Mouse (Mus musculus) MEL (cell line): ENCODE measurements at regions not wholly inside any gene's neighbourhood (a gene's known extent, or its start where the extent isn't known, plus 50 kb on each side); places are given as distances from the start of the nearest gene placed in this dataset.

ENCODE experiments used
- DNase-seq: peaks from one replicate; pipeline ENCODE4 v3.0.0; 2011; ENCODE audit warnings: low read depth, low spot score
- H3K27ac ChIP-seq: 2 replicates; pipeline ENCODE4 v1.5.1; 2012; ENCODE audit warnings: low read depth, mild to moderate bottlenecking, control low read depth, low read length, moderate library complexity; ENCODE audit not compliant: control insufficient read depth
- H3K27me3 ChIP-seq, 2 experiments: fragments of 150-350 bp in 1 of 2; sonication (generic) in 1 of 2; 2 replicates each; pipeline ENCODE4 v1.6.1; 2012; ENCODE audit warnings: low read length in 2 of 2, mild to moderate bottlenecking in 2 of 2, improper control_type of control experiment in 1 of 2, moderate library complexity in 1 of 2; ENCODE audit not compliant: insufficient read depth in 2 of 2, control insufficient read depth in 1 of 2
- H3K36me3 ChIP-seq, 2 experiments: 2 replicates each; pipeline ENCODE4 v1.6.1; 2012 to 2014; ENCODE audit warnings: low read length in 2 of 2, improper control_type of control experiment in 1 of 2, inconsistent platforms in 1 of 2, mild to moderate bottlenecking in 1 of 2; ENCODE audit not compliant: insufficient read depth in 2 of 2, control insufficient read depth in 1 of 2
- H3K4me1 ChIP-seq, 2 experiments: fragments of 150-350 bp in 1 of 2; sonication (generic) in 1 of 2; 2 replicates each; pipeline ENCODE4 v1.6.1; 2012; ENCODE audit warnings: low read length in 2 of 2, improper control_type of control experiment in 1 of 2, mild to moderate bottlenecking in 1 of 2; ENCODE audit not compliant: insufficient read depth in 2 of 2, control insufficient read depth in 1 of 2
- H3K4me3 ChIP-seq, 2 experiments: fragments of 150-350 bp in 1 of 2; sonication (generic) in 1 of 2; 2 replicates each; pipeline ENCODE4 v1.5.1; 2012; ENCODE audit warnings: low read depth in 2 of 2, low read length in 2 of 2, mild to moderate bottlenecking in 2 of 2, moderate library complexity in 2 of 2, control low read depth in 1 of 2, improper control_type of control experiment in 1 of 2; ENCODE audit not compliant: control insufficient read depth in 1 of 2, insufficient read depth in 1 of 2
- H3K79me2 ChIP-seq: 2 replicates; pipeline ENCODE4 v1.6.1; 2012; ENCODE audit warnings: mild to moderate bottlenecking, low read length, moderate library complexity; ENCODE audit not compliant: control insufficient read depth, poor library complexity, insufficient read depth
- H3K9ac ChIP-seq: 2 replicates; pipeline ENCODE4 v1.6.1; 2012; ENCODE audit warnings: low read depth, mild to moderate bottlenecking, control low read depth, low read length, moderate library complexity; ENCODE audit not compliant: control insufficient read depth, poor library complexity, severe bottlenecking
- H3K9me3 ChIP-seq: fragments of 150-350 bp; sonication (generic); replicated peaks from 2 replicates; pipeline ENCODE4 v1.6.1; 2012; ENCODE audit warnings: mild to moderate bottlenecking, low read length, improper control_type of control experiment, moderate library complexity; ENCODE audit not compliant: insufficient read depth
- BHLHE40 ChIP-seq: IDR thresholded peaks from 2 replicates; pipeline ENCODE4 v1.6.1; 2012; ENCODE audit warnings: low read depth, mild to moderate bottlenecking, inconsistent platforms, low read length, improper control_type of control experiment, borderline replicate concordance
- CTCF ChIP-seq, 3 experiments: IDR thresholded peaks in 2 of 3; conservative IDR thresholded peaks in 1 of 3; 2 replicates each; pipeline ENCODE4 v1.5.1; 2011 to 2012; ENCODE audit warnings: low read length in 3 of 3, low read depth in 2 of 3, mild to moderate bottlenecking in 2 of 3, improper control_type of control experiment in 1 of 3, inconsistent platforms in 1 of 3, mixed read lengths in 1 of 3, moderate library complexity in 1 of 3; ENCODE audit not compliant: control insufficient read depth in 1 of 3, insufficient read depth in 1 of 3, poor library complexity in 1 of 3, severe bottlenecking in 1 of 3
- E2F4 ChIP-seq: IDR thresholded peaks from 2 replicates; pipeline ENCODE4 v1.6.1; 2011; ENCODE audit warnings: low read depth, low read length, improper control_type of control experiment, borderline replicate concordance
- ELF1 ChIP-seq: IDR thresholded peaks from 2 replicates; pipeline ENCODE4 v1.6.1; 2014; ENCODE audit warnings: low read depth, mild to moderate bottlenecking, inconsistent platforms, low read length, improper control_type of control experiment, moderate library complexity
- GATA1 ChIP-seq: IDR thresholded peaks from 2 replicates; pipeline ENCODE4 v1.6.1; 2011; ENCODE audit warnings: low read depth, low read length, improper control_type of control experiment
- KAT2A ChIP-seq: conservative IDR thresholded peaks from 2 replicates; pipeline ENCODE4 v1.6.1; 2012; ENCODE audit warnings: low read depth, low read length, improper control_type of control experiment, inconsistent platforms
- MEF2A ChIP-seq: IDR thresholded peaks from 2 replicates; pipeline ENCODE4 v1.6.1; 2014; ENCODE audit warnings: low read depth, mild to moderate bottlenecking, inconsistent platforms, low read length, improper control_type of control experiment; ENCODE audit not compliant: poor library complexity, insufficient replicate concordance, severe bottlenecking; ENCODE audit errors: extremely low read depth
- MXI1 ChIP-seq: IDR thresholded peaks from 2 replicates; pipeline ENCODE4 v1.6.1; 2011; ENCODE audit warnings: mild to moderate bottlenecking, low read depth, low read length, improper control_type of control experiment
- MYB ChIP-seq: IDR thresholded peaks from 2 replicates; pipeline ENCODE4 v1.6.1; 2011; ENCODE audit warnings: mild to moderate bottlenecking, low read depth, low read length, improper control_type of control experiment
- POLR2A ChIP-seq, 2 experiments: IDR thresholded peaks; 2 replicates each; pipeline ENCODE4 v1.6.1; 2011 to 2012; ENCODE audit warnings: low read length in 2 of 2, mild to moderate bottlenecking in 2 of 2, control low read depth in 1 of 2, improper control_type of control experiment in 1 of 2, low read depth in 1 of 2, moderate library complexity in 1 of 2; ENCODE audit not compliant: control insufficient read depth in 1 of 2, insufficient read depth in 1 of 2, poor library complexity in 1 of 2
- POLR2AphosphoS2 ChIP-seq: IDR thresholded peaks from 2 replicates; pipeline ENCODE4 v1.6.1; 2011; ENCODE audit warnings: low read length, improper control_type of control experiment
- RAD21 ChIP-seq: IDR thresholded peaks from 2 replicates; pipeline ENCODE4 v1.6.1; 2011; ENCODE audit warnings: mild to moderate bottlenecking, low read depth, low read length, improper control_type of control experiment
- SIN3A ChIP-seq: IDR thresholded peaks from 2 replicates; pipeline ENCODE4 v1.6.1; 2012; ENCODE audit warnings: low read length, improper control_type of control experiment, inconsistent platforms
- SMC3 ChIP-seq: IDR thresholded peaks from 2 replicates; pipeline ENCODE4 v1.6.1; 2011; ENCODE audit warnings: low read depth, low read length, improper control_type of control experiment
- TAL1 ChIP-seq: IDR thresholded peaks from 2 replicates; pipeline ENCODE4 v1.6.1; 2012; ENCODE audit warnings: mild to moderate bottlenecking, inconsistent platforms, low read length, moderate library complexity, mixed read lengths
- USF1 ChIP-seq: IDR thresholded peaks from 2 replicates; pipeline ENCODE4 v1.6.1; 2014; ENCODE audit warnings: low read depth, mild to moderate bottlenecking, inconsistent platforms, low read length, improper control_type of control experiment, moderate library complexity
- ZC3H11A ChIP-seq: IDR thresholded peaks from 2 replicates; pipeline ENCODE4 v1.6.1; 2012; ENCODE audit warnings: low read depth, mild to moderate bottlenecking, inconsistent platforms, low read length, improper control_type of control experiment
- ZKSCAN1 ChIP-seq: IDR thresholded peaks from 2 replicates; pipeline ENCODE4 v1.6.1; 2012; ENCODE audit warnings: low read depth, mild to moderate bottlenecking, inconsistent platforms, low read length, improper control_type of control experiment, moderate library complexity
- ZMIZ1 ChIP-seq: IDR thresholded peaks from 2 replicates; pipeline ENCODE4 v1.6.1; 2012; ENCODE audit warnings: low read depth, mild to moderate bottlenecking, inconsistent platforms, low read length, improper control_type of control experiment, moderate library complexity
- ZNF384 ChIP-seq: IDR thresholded peaks from 2 replicates; pipeline ENCODE4 v1.6.1; 2012; ENCODE audit warnings: low read depth, mild to moderate bottlenecking, inconsistent platforms, low read length, improper control_type of control experiment

GRCm38 (mm10) chr3:126292259-126292658 is 71.2 kb upstream of the Arsj start:
- peaks cover 11 to 15% of the 10 kb centered on the region in 2 experiments for H3K4me1 ChIP-seq

GRCm38 (mm10) chr3:126292830-126293229 is 70.7 kb upstream of the Arsj start:
- TF ChIP-seq TAL1: no peak
- TF ChIP-seq POLR2AphosphoS2: no peak
- no peak for TF ChIP-seq MEF2A
- TF ChIP-seq SIN3A: no peak
- TF ChIP-seq E2F4: no peak
- no peak for TF ChIP-seq SMC3
- TF ChIP-seq CTCF (IDR thresholded peaks at IDR 0.05 in 2 of 3, conservative IDR thresholded peaks at IDR 0.05 in 1 of 3; ENCODE audit: control insufficient read depth in 1 of 3, insufficient read depth in 1 of 3, low read depth in 2 of 3, low read length in 3 of 3, poor library complexity in 1 of 3, severe bottlenecking in 1 of 3): no peak
- no peak for TF ChIP-seq POLR2A (IDR thresholded peaks at IDR 0.05; ENCODE audit: control insufficient read depth in 1 of 2, insufficient read depth in 1 of 2, low read depth in 1 of 2, low read length in 2 of 2, poor library complexity in 1 of 2)
- TF ChIP-seq ZNF384: no peak
- no peaks in the 10 kb centered on the region for H3K9me3 ChIP-seq
- H3K4me1 ChIP-seq: peaks cover 11 to 15% of the 10 kb centered on the region in 2 experiments
- no peak overlapping the region for H3K9ac ChIP-seq
- no peak for DNase-seq
- H3K36me3 ChIP-seq: peaks cover 0 to 8% of the 10 kb centered on the region in 2 experiments; a peak in 2 of 4 replicates
- no peaks in the 10 kb centered on the region for H3K79me2 ChIP-seq
- no peaks in the 10 kb centered on the region for H3K27me3 ChIP-seq
- H3K27ac ChIP-seq: no peak overlapping the region
- no peak overlapping the region for H3K4me3 ChIP-seq

More at GRCm38 (mm10) chr3:126292259-126292658, 71.2 kb upstream of the Arsj start:
- Histone ChIP-seq H3K79me2 (no peaks in the 10 kb centered on the region), H3K9ac (no peak overlapping the region), H3K36me3 (peaks cover 0 to 8% of the 10 kb centered on the region in 2 experiments; a peak in 2 of 4 replicates), H3K27me3 (no peaks in the 10 kb centered on the region), H3K9me3 (no peaks in the 10 kb centered on the region), H3K27ac (no peak overlapping the region), H3K4me3 (no peak overlapping the region)
- TF ChIP-seq ZC3H11A: no peak
- no peak for TF ChIP-seq SIN3A
- no peak for TF ChIP-seq USF1
- TF ChIP-seq ZKSCAN1: no peak
- TF ChIP-seq GATA1: no peak
- TF ChIP-seq ZMIZ1: no peak
- TF ChIP-seq ELF1: no peak
- TF ChIP-seq CTCF (IDR thresholded peaks at IDR 0.05 in 2 of 3, conservative IDR thresholded peaks at IDR 0.05 in 1 of 3; ENCODE audit: control insufficient read depth in 1 of 3, insufficient read depth in 1 of 3, low read depth in 2 of 3, low read length in 3 of 3, poor library complexity in 1 of 3, severe bottlenecking in 1 of 3): no peak
- TF ChIP-seq KAT2A: no peak
- TF ChIP-seq MYB: no peak
- TF ChIP-seq RAD21: no peak
- no peak for TF ChIP-seq MXI1
- no peak for TF ChIP-seq BHLHE40
- TF ChIP-seq MEF2A: no peak
- no peak for DNase-seq
